Mouse (Mus musculus) midbrain, embryonic 14.5 days (tissue): ENCODE measurements at regions not wholly inside any gene's neighbourhood (a gene's known extent, or its start where the extent isn't known, plus 50 kb on each side); places are given as distances from the start of the nearest gene placed in this dataset.

Source experiments
- ATAC-seq: fragments of 200-750 bp; cut with Nextera tagmentation; 2 replicates; pipeline ENCODE4 v1.8.0; 2017; ENCODE audit warnings: moderate number of reproducible peaks, moderate library complexity; ENCODE audit not compliant: low FRiP score, low TSS enrichment
- DNase-seq: peaks from one replicate; pipeline ENCODE4 v3.0.0-alpha.2; 2015
- H3K27ac ChIP-seq: fragments of 300-500 bp; sonication (generic); replicated peaks from 2 replicates; pipeline ENCODE4 v1.5.1; 2014; ENCODE audit warnings: mild to moderate bottlenecking, low read depth, low read length, moderate library complexity
- H3K27me3 ChIP-seq: fragments of 300-500 bp; sonication (generic); 2 replicates; pipeline ENCODE4 v1.6.1; 2014; ENCODE audit warnings: low read length, control low read depth, mixed read lengths; ENCODE audit not compliant: control insufficient read depth, insufficient read depth
- H3K36me3 ChIP-seq: fragments of 300-500 bp; sonication (generic); 2 replicates; pipeline ENCODE4 v1.6.1; 2014; ENCODE audit warnings: low read length, control low read depth; ENCODE audit not compliant: control insufficient read depth, insufficient read depth
- H3K4me1 ChIP-seq: fragments of 300-500 bp; sonication (generic); 2 replicates; pipeline ENCODE4 v1.6.1; 2014; ENCODE audit warnings: mild to moderate bottlenecking, antibody characterized with exemption, low read length, control low read depth; ENCODE audit not compliant: control insufficient read depth, insufficient read depth
- H3K4me2 ChIP-seq: fragments of 300-500 bp; sonication (generic); 2 replicates; pipeline ENCODE4 v1.6.1; 2014; ENCODE audit warnings: mild to moderate bottlenecking, low read length, moderate library complexity
- H3K4me3 ChIP-seq: fragments of 300-500 bp; sonication (generic); replicated peaks from 2 replicates; pipeline ENCODE4 v1.5.1; 2014; ENCODE audit warnings: low read depth, low read length
- H3K9ac ChIP-seq: fragments of 300-500 bp; sonication (generic); replicated peaks from 2 replicates; pipeline ENCODE4 v1.6.1; 2014; ENCODE audit warnings: mild to moderate bottlenecking, low read length, moderate library complexity
- H3K9me3 ChIP-seq: fragments of 300-500 bp; sonication (generic); 2 replicates; pipeline ENCODE4 v1.6.1; 2016; ENCODE audit warnings: low read length, control low read depth, mixed read lengths; ENCODE audit not compliant: control insufficient read depth
- WGBS: fragments of 180-500 bp; shearing (Covaris S2); extraction: QIAGEN DNeasy Blood & Tissue Kit; methylation state at CpG from one replicate; pipeline ENCODE4 v1.1.7; 2014; 5-methylcytosine and 5-hydroxymethylcytosine counted together

DNA sequence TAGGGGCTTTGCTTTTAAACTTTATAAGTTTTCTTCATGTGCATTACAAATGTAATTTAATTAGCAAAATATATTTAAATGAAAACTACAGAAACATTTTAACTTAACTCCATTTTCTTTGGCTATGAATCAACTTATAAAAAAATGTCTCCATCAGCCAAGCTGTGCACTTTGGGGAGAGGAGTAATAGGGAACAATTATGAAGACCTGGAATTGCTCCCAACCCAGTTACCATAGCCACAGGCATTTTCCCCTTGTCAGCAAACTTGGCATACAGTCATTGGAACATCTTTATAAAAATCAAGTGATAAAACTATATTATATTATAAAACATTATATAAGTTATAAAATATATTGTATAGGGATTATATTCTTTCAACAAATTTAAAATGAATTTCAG lies 65.0 kb downstream of the Atxn7l3b start:
- Histone ChIP-seq H3K36me3 (no peaks in the 10 kb centered on the region), H3K4me1 (no peaks in the 10 kb centered on the region), H3K27me3 (no peaks in the 10 kb centered on the region), H3K9me3 (no peaks in the 10 kb centered on the region), H3K9ac (no peak overlapping the region), H3K27ac (no peak overlapping the region), H3K4me2 (no peak overlapping the region), H3K4me3 (no peak overlapping the region)
- DNase-seq (no peak), ATAC-seq (no peak)

DNA sequence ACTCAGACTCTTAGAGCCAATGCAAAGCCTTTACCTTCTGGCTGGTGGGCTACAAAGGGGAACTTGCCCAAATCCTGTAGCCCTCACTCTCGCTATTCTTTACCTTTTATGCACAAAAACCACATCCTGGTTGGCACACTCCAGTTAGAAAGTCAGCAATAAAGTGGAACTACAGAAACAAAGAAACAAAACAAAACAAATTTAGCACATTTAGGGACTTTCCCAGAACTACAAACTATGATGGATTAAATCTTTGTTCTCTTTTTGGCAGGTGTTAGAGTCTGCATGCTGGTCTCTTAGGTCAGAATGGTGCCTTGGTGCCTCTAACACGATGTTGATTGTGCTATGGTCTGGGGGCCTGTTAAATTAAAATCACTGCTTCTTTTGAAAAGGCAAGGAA lies 65.4 kb downstream of the Atxn7l3b start:
- WGBS = 61% methylated on average over 2 of the region's 2 CpGs
- DNase-seq = no peak

GRCm38 (mm10) chr10:112851997-112852396 lies 76.8 kb downstream of the Atxn7l3b start:
- Histone ChIP-seq H3K9me3 (no peaks in the 10 kb centered on the region), H3K4me1 (no peaks in the 10 kb centered on the region), H3K27ac (no peak overlapping the region), H3K9ac (no peak overlapping the region), H3K27me3 (no peaks in the 10 kb centered on the region), H3K4me2 (no peak overlapping the region), H3K36me3 (no peaks in the 10 kb centered on the region), H3K4me3 (no peak overlapping the region)
- DNase-seq = no peak
- no peak for ATAC-seq
- WGBS = 80% methylated on average over 1 of the region's 1 CpGs

More for the DNA sequence above, 65.4 kb downstream of the Atxn7l3b start:
- no peak for ATAC-seq
- Histone ChIP-seq H3K27me3 (no peaks in the 10 kb centered on the region), H3K4me3 (no peak overlapping the region), H3K9me3 (no peaks in the 10 kb centered on the region), H3K27ac (no peak overlapping the region), H3K36me3 (no peaks in the 10 kb centered on the region), H3K4me2 (no peak overlapping the region), H3K4me1 (no peaks in the 10 kb centered on the region), H3K9ac (no peak overlapping the region)

GRCm38 (mm10) chr10:112846225-112846624 lies 82.6 kb downstream of the Atxn7l3b start:
- Histone ChIP-seq H3K4me1 (no peaks in the 10 kb centered on the region), H3K9me3 (no peaks in the 10 kb centered on the region), H3K4me3 (no peak overlapping the region), H3K27me3 (no peaks in the 10 kb centered on the region), H3K4me2 (no peak overlapping the region), H3K9ac (no peak overlapping the region), H3K36me3 (no peaks in the 10 kb centered on the region), H3K27ac (no peak overlapping the region)
- WGBS = 77% methylated on average over 1 of the region's 1 CpGs
- DNase-seq = peak; percentile 64
- no peak for ATAC-seq

GRCm38 (mm10) chr10:112837400-112838035 lies 91.3 kb downstream of the Atxn7l3b start:
- 88% methylated on average over 11 of the region's 11 CpGs for WGBS
- Histone ChIP-seq H3K9me3 (no peaks in the 10 kb centered on the region), H3K4me1 (no peaks in the 10 kb centered on the region), H3K36me3 (no peaks in the 10 kb centered on the region), H3K9ac (no peak overlapping the region), H3K4me2 (no peak overlapping the region), H3K4me3 (no peak overlapping the region), H3K27ac (no peak overlapping the region), H3K27me3 (no peaks in the 10 kb centered on the region)
- ATAC-seq = no peak
- DNase-seq = no peak

GRCm38 (mm10) chr10:112835970-112836369 lies 92.8 kb downstream of the Atxn7l3b start:
- Histone ChIP-seq H3K9me3 (no peaks in the 10 kb centered on the region), H3K4me1 (no peaks in the 10 kb centered on the region), H3K27ac (no peak overlapping the region), H3K27me3 (no peaks in the 10 kb centered on the region), H3K36me3 (no peaks in the 10 kb centered on the region), H3K9ac (no peak overlapping the region), H3K4me3 (no peak overlapping the region), H3K4me2 (no peak overlapping the region)
- DNase-seq = peak; percentile 31
- 72% methylated on average over 9 of the region's 9 CpGs for WGBS
- ATAC-seq = no peak

DNA sequence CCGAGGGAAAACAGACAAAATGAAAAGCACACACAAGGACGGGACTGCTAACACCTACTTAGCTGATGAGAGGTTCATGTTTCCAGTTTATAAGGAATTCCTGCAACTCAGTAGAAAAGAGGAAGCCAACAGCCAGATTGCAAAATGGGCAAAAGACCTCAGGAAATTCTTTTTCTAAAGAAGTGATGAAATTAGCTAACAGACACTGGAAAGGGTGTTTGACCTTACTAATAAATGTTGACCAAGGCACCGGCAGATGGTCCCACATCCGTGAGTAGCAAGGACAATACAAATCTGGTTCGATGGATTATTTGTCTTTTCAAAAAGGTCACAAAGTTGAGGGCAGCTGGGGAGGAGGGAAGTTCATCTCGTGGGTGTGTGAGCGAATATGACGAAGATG lies 93.3 kb downstream of the Atxn7l3b start:
- H3K9me3 ChIP-seq = no peaks in the 10 kb centered on the region
- no peak overlapping the region for H3K4me2 ChIP-seq
- no peak overlapping the region for H3K27ac ChIP-seq
- 78% methylated on average over 8 of the region's 8 CpGs for WGBS
- no peaks in the 10 kb centered on the region for H3K36me3 ChIP-seq
- H3K4me1 ChIP-seq = no peaks in the 10 kb centered on the region
- no peaks in the 10 kb centered on the region for H3K27me3 ChIP-seq
- H3K4me3 ChIP-seq = no peak overlapping the region
- no peak overlapping the region for H3K9ac ChIP-seq
- DNase-seq (no peak), ATAC-seq (no peak)

DNA sequence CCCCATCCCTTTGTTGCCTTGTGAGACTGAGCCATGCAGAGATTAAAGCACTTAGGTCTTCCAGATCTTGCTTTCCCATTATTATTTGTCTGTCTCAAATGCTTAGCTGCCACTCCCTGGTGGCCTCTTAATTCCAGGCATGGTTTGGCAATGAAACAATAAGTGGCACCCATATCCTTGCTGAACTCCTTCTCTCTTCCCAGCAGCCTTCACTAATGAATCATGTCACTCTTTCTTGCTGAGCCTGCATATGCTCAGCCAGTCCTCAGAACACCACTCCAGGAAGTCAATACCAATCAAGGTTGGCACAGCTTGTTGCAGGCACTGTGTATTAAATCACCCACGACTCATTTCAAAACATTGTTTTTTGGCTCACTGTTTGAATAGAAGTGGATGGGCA lies 118.6 kb downstream of the Atxn7l3b start:
- H3K4me1 ChIP-seq = no peaks in the 10 kb centered on the region
- H3K9ac ChIP-seq = no peak overlapping the region
- DNase-seq = no peak
- no peak overlapping the region for H3K4me3 ChIP-seq
- no peaks in the 10 kb centered on the region for H3K36me3 ChIP-seq
- no peak overlapping the region for H3K4me2 ChIP-seq
- no peaks in the 10 kb centered on the region for H3K27me3 ChIP-seq
- 18% methylated on average over 1 of the region's 1 CpGs for WGBS
- H3K9me3 ChIP-seq = no peaks in the 10 kb centered on the region
- no peak for ATAC-seq
- no peak overlapping the region for H3K27ac ChIP-seq

- H3K9ac ChIP-seq = no peak overlapping the region
- ATAC-seq (no peak), DNase-seq (peak; percentile 73)
- H3K36me3 ChIP-seq = no peaks in the 10 kb centered on the region
- no peak overlapping the region for H3K4me2 ChIP-seq
- H3K9me3 ChIP-seq = no peaks in the 10 kb centered on the region
- H3K4me3 ChIP-seq = no peak overlapping the region
- H3K27ac ChIP-seq = no peak overlapping the region
- WGBS = 49% methylated on average over 6 of the region's 6 CpGs
- H3K4me1 ChIP-seq = 0 out of 2 replicates have a peak, but pooled peaks cover under 1% of the 10 kb centered on the region
- no peaks in the 10 kb centered on the region for H3K27me3 ChIP-seq
Measured at GRCm38 (mm10) chr10:112803557-112803956, 125.2 kb downstream of the Atxn7l3b start.
